Mouse (Mus musculus) testis, postnatal 14 days (tissue): ENCODE measurements at regions not wholly inside any gene's neighbourhood (a gene's known extent, or its start where the extent isn't known, plus 50 kb on each side); places are given as distances from the start of the nearest gene placed in this dataset.

ENCODE experiments used
- DNase-seq: peaks from one replicate; pipeline ENCODE4 v3.0.0; 2021; ENCODE audit warnings: low spot score

- DNase-seq: no peak
These were observed 73.5 kb upstream of the Gm16223 start for GRCm38 (mm10) chr5:41994307-41994706.

GRCm38 (mm10) chr5:41983556-41983955 lies 84.2 kb upstream of the Gm16223 start:
- DNase-seq: no peak

- no peak for DNase-seq
These were observed 92.2 kb upstream of the Gm16223 start for GRCm38 (mm10) chr5:41975535-41975934.

GRCm38 (mm10) chr5:41971201-41971600 lies 96.6 kb upstream of the Gm16223 start:
- DNase-seq: no peak

- DNase-seq: no peak
These were observed 100.8 kb upstream of the Gm16223 start for GRCm38 (mm10) chr5:41966958-41967357.

GRCm38 (mm10) chr5:41947114-41947640 lies 103.1 kb upstream of the Bod1l start:
- no peak for DNase-seq

- DNase-seq: no peak
These were observed 99.3 kb upstream of the Bod1l start for GRCm38 (mm10) chr5:41943399-41943798.

GRCm38 (mm10) chr5:41942131-41942530 lies 98.0 kb upstream of the Bod1l start:
- DNase-seq: no peak

- DNase-seq: no peak
These were observed 97.1 kb upstream of the Bod1l start for GRCm38 (mm10) chr5:41941216-41941615.

- no peak for DNase-seq
These were observed 95.6 kb upstream of the Bod1l start for GRCm38 (mm10) chr5:41939736-41940135.

GRCm38 (mm10) chr5:41910053-41910452 lies 65.9 kb upstream of the Bod1l start:
- no peak for DNase-seq

GRCm38 (mm10) chr5:41907749-41908148 lies 63.6 kb upstream of the Bod1l start:
- no peak for DNase-seq

- DNase-seq: no peak
These were observed 60.4 kb upstream of the Bod1l start for GRCm38 (mm10) chr5:41904512-41904911.

GRCm38 (mm10) chr5:41899237-41899636 lies 55.1 kb upstream of the Bod1l start:
- no peak for DNase-seq

- DNase-seq: peak; percentile 60
These were observed 54.6 kb upstream of the Bod1l start for GRCm38 (mm10) chr5:41898748-41899147.
